Mouse (Mus musculus): ENCODE data around the gene Slc43a2. TPM values are rescaled to one million over a fixed set of nuclear protein-coding genes. Genes with fewer than 3 reads are reported as not detected.

Slc43a2 gene
- polyA plus RNA-seq, 1 experiment from 2014 or later: 2.6 TPM

Small RNA genes within 50 kb of the gene (microRNA-seq; reads per million reads assigned to microRNA genes)
- not detected for gene Mir3971

Other genes with a start within 250 kb of the Slc43a2 start
- 101 and 102 TPM in 2 replicates for gene Rpa1, start 183.4 kb upstream of the Slc43a2 start, polyA plus RNA-seq (2015; fragmentation: Nextera tagmentation; extraction: Ambion mirVana)
- gene Smyd4, start 183.3 kb upstream of the Slc43a2 start, polyA plus RNA-seq (2015; fragmentation: Nextera tagmentation; extraction: Ambion mirVana): 12.8 and 13.1 TPM in 2 replicates
- gene Serpinf1, start 109.0 kb upstream of the Slc43a2 start, polyA plus RNA-seq (2015; fragmentation: Nextera tagmentation; extraction: Ambion mirVana): 296 and 333 TPM in 2 replicates
- gene Serpinf2, start 92.1 kb upstream of the Slc43a2 start, polyA plus RNA-seq (2015; fragmentation: Nextera tagmentation; extraction: Ambion mirVana): 0.12 and 1.6 TPM in 2 replicates
- gene Wdr81, start 77.0 kb upstream of the Slc43a2 start, polyA plus RNA-seq (2015; fragmentation: Nextera tagmentation; extraction: Ambion mirVana): 5.8 and 6.5 TPM in 2 replicates
- 28.2 and 30.8 TPM in 2 replicates for gene Tlcd2, start 70.0 kb upstream of the Slc43a2 start, polyA plus RNA-seq (2015; fragmentation: Nextera tagmentation; extraction: Ambion mirVana)
- 44.4 and 49.5 TPM in 2 replicates for gene Prpf8, start 44.9 kb upstream of the Slc43a2 start, polyA plus RNA-seq (2015; fragmentation: Nextera tagmentation; extraction: Ambion mirVana)
- gene Rilp, start 21.6 kb upstream of the Slc43a2 start, polyA plus RNA-seq (2015; fragmentation: Nextera tagmentation; extraction: Ambion mirVana): 0.45 and 0.73 TPM in 2 replicates
- gene Scarf1, start 18.2 kb upstream of the Slc43a2 start, polyA plus RNA-seq (2015; fragmentation: Nextera tagmentation; extraction: Ambion mirVana): 7.1 and 8.2 TPM in 2 replicates
- 61.4 and 65.4 TPM in 2 replicates for gene Pitpna, start 56.4 kb downstream of the Slc43a2 start, polyA plus RNA-seq (2015; fragmentation: Nextera tagmentation; extraction: Ambion mirVana)
- 22.3 and 28.3 TPM in 2 replicates for gene Inpp5k, start 99.3 kb downstream of the Slc43a2 start, polyA plus RNA-seq (2015; fragmentation: Nextera tagmentation; extraction: Ambion mirVana)
- gene Myo1c, start 118.8 kb downstream of the Slc43a2 start, polyA plus RNA-seq (2015; fragmentation: Nextera tagmentation; extraction: Ambion mirVana): 63.8 and 66.7 TPM in 2 replicates
- 109 and 117 TPM in 2 replicates for gene Crk, start 147.6 kb downstream of the Slc43a2 start, polyA plus RNA-seq (2015; fragmentation: Nextera tagmentation; extraction: Ambion mirVana)
- gene Ywhae, start 201.2 kb downstream of the Slc43a2 start, polyA plus RNA-seq (2015; fragmentation: Nextera tagmentation; extraction: Ambion mirVana): 697 and 700 TPM in 2 replicates

All from limb, embryonic 15.5 days (tissue).